10 mouse cellular contexts compared by ENCODE assay signal in the genomic region with DNA sequence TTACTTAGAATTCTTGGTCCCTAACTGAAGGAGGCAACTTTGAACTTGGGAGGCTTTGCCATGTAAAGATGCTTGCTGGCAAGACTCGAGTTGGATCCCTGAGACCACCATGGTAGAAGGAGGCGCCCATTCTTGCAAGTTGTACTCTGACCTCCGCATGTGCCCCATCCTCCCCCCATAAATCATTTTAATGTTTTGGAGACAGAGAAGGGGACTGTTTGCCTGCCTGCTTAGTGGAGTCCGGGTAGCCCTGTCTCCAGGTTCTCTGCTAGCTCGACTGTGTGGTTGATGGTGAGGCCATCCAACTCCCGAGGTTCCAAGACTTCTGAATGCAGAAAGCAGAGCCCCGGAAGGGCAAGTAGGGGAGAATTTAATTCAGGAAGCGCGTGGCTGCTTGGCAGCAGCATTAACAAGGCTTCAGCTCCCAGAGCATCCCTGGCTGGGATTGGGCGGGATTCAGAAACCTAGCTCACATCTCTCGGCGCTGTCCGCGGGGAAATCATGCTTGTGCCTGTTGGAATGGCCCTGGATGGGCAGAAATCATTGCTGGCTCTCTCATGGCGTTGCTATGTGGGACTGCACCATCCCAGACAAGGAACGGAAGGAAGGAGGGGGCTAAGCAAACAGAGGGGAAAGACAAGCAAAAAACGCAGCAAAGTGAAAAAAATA.
A peak's percentile ranks its signal among the peaks of the same experiment; 100 is the strongest.
DNase-seq lines count a peak whose midpoint lies in the region; ATAC-seq lines count a peak whose summit lies in the region.
"Had no signal": no experiment of that assay in that cellular context is flagged by ENCODE, and none has a peak within 500 bp of the region (broad histone marks: within the 10 kb centered on the region; RNA-seq: fewer than 3 reads in every experiment).

No protein-coding gene starts in this region.

- 66% methylated on average over 17 of the region's 17 CpGs for WGBS in forebrain, embryonic 15.5 days
- WGBS in forebrain, embryonic 12.5 days: 71% methylated on average over 17 of the region's 17 CpGs
- WGBS in limb, embryonic 13.5 days: 21% methylated on average over 17 of the region's 17 CpGs

- no peak overlapping the region for H3K4me3 ChIP-seq in forebrain, embryonic 15.5 days
- H3K4me3 ChIP-seq in forebrain, embryonic 12.5 days (replicated peaks): no peak overlapping the region
- no peak overlapping the region for H3K4me3 ChIP-seq in limb, embryonic 13.5 days

- no peak for ATAC-seq in forebrain, embryonic 15.5 days (replicated peaks)
- no peak for ATAC-seq in forebrain, embryonic 12.5 days (ENCODE audit: low FRiP score)
- no peak for ATAC-seq in limb, embryonic 13.5 days (ENCODE audit: low FRiP score, low read depth)
- ATAC-seq: CD4-positive, CD25-positive, alpha-beta regulatory T cell, adult 4 months had no signal

- H3K27me3 ChIP-seq in forebrain, embryonic 15.5 days: no peaks in the 10 kb centered on the region
- H3K27me3 ChIP-seq in forebrain, embryonic 12.5 days: no peaks in the 10 kb centered on the region
- H3K27me3 ChIP-seq in limb, embryonic 13.5 days: peaks cover 46% of the 10 kb centered on the region

- peak overlapping the region; percentile 22; the same call in 1 of the 2 replicates for H3K9ac ChIP-seq in forebrain, embryonic 15.5 days (replicated peaks)
- no peak overlapping the region for H3K9ac ChIP-seq in forebrain, embryonic 12.5 days
- H3K9ac ChIP-seq in limb, embryonic 13.5 days: no peak overlapping the region

- DNase-seq in lung, postnatal 10 days: peak; percentile 28
- no peak for DNase-seq in lung, postnatal 36 days
- peak; percentile 5 for DNase-seq in yolk sac, embryonic 10.5 days (ENCODE audit: low spot score)
- no peak for DNase-seq in cerebellum, adult 11-12 months
- no peak for DNase-seq in frontal cortex, postnatal 14 days (ENCODE audit: low spot score in 2 of 2)
- DNase-seq: adrenal gland, postnatal 25 days had no signal

- H3K4me2 ChIP-seq in forebrain, embryonic 15.5 days (replicated peaks): peak overlapping the region; percentile 17
- H3K4me2 ChIP-seq in forebrain, embryonic 12.5 days: no peak overlapping the region
- peak overlapping the region; percentile 48 for H3K4me2 ChIP-seq in limb, embryonic 13.5 days (replicated peaks)

- no peaks in the 10 kb centered on the region for H3K36me3 ChIP-seq in forebrain, embryonic 15.5 days
- no peaks in the 10 kb centered on the region for H3K36me3 ChIP-seq in forebrain, embryonic 12.5 days (replicated peaks)
- no peaks in the 10 kb centered on the region for H3K36me3 ChIP-seq in limb, embryonic 13.5 days

- H3K9me3 ChIP-seq in forebrain, embryonic 15.5 days: no peaks in the 10 kb centered on the region
- H3K9me3 ChIP-seq in forebrain, embryonic 12.5 days: no peaks in the 10 kb centered on the region
- H3K9me3 ChIP-seq in limb, embryonic 13.5 days: no peaks in the 10 kb centered on the region

- H3K27ac ChIP-seq in forebrain, embryonic 15.5 days (replicated peaks): no peak overlapping the region
- H3K27ac ChIP-seq in forebrain, embryonic 12.5 days: no peak overlapping the region
- no peak overlapping the region for H3K27ac ChIP-seq in limb, embryonic 13.5 days

- peaks cover 4% of the 10 kb centered on the region; the same call in 1 of the 2 replicates for H3K4me1 ChIP-seq in forebrain, embryonic 15.5 days
- peaks cover 13% of the 10 kb centered on the region for H3K4me1 ChIP-seq in forebrain, embryonic 12.5 days
- peaks cover 43% of the 10 kb centered on the region for H3K4me1 ChIP-seq in limb, embryonic 13.5 days

Comparison
In these comparisons a context has a peak if more than half of its experiments do, and no peak if none do; other contexts are left out.
1. DNase-seq: peak in lung, postnatal 10 days (single experiment) and yolk sac, embryonic 10.5 days (single experiment); none in lung, postnatal 36 days (single experiment), cerebellum, adult 11-12 months (single experiment) and frontal cortex, postnatal 14 days (0 of 2).